Mouse (Mus musculus): ENCODE data around the gene Smim4. TPM values are rescaled to one million over a fixed set of nuclear protein-coding genes. Genes with fewer than 3 reads are reported as not detected.

Smim4 gene
- polyA plus RNA-seq, 1 experiment from 2014 or later = 210 TPM

GRCm38 (mm10) chr14:31081147-31081546, 47.6 kb downstream of the Smim4 start:
- H3K27me3 ChIP-seq (ENCODE audit: insufficient read depth, low read length) = no peaks in the 10 kb centered on the region
- no peak for TF ChIP-seq CTCF (IDR thresholded peaks at IDR 0.05; ENCODE audit: low read depth)
- no peak overlapping the region for H3K27ac ChIP-seq
- no peak overlapping the region for H3K9ac ChIP-seq (ENCODE audit: low read depth, low read length)
- H3K36me3 ChIP-seq (ENCODE audit: insufficient read depth, low read length) = peaks cover 43% of the 10 kb centered on the region
- ATAC-seq (replicated peaks; ENCODE audit: low FRiP score, low read depth) (no peak), DNase-seq (ENCODE audit: low spot score) (no peak)
- no peaks in the 10 kb centered on the region for H3K9me3 ChIP-seq (replicated peaks; ENCODE audit: low read length)
- H3K4me3 ChIP-seq (replicated peaks; ENCODE audit: low read depth, low read length) = no peak overlapping the region
- H3K4me2 ChIP-seq (ENCODE audit: low read length) = no peak overlapping the region
- no peaks in the 10 kb centered on the region for H3K4me1 ChIP-seq (replicated peaks; ENCODE audit: insufficient read depth, low read length)

GRCm38 (mm10) chr14:31079313-31080028, 49.3 kb downstream of the Smim4 start:
- Histone ChIP-seq H3K4me2 (ENCODE audit: low read length) (no peak overlapping the region), H3K27ac (no peak overlapping the region), H3K9ac (ENCODE audit: low read depth, low read length) (no peak overlapping the region), H3K4me1 (replicated peaks; ENCODE audit: insufficient read depth, low read length) (no peaks in the 10 kb centered on the region), H3K27me3 (ENCODE audit: insufficient read depth, low read length) (no peaks in the 10 kb centered on the region), H3K9me3 (replicated peaks; ENCODE audit: low read length) (no peaks in the 10 kb centered on the region), H3K36me3 (ENCODE audit: insufficient read depth, low read length) (peaks cover 50% of the 10 kb centered on the region), H3K4me3 (replicated peaks; ENCODE audit: low read depth, low read length) (no peak overlapping the region)
- TF ChIP-seq CTCF (IDR thresholded peaks at IDR 0.05; ENCODE audit: low read depth) = no peak
- WGBS = 88% methylated on average over 3 of the region's 3 CpGs
- ATAC-seq (replicated peaks; ENCODE audit: low FRiP score, low read depth) (no peak), DNase-seq (ENCODE audit: low spot score) (no peak)

- H3K4me1 ChIP-seq (replicated peaks; ENCODE audit: insufficient read depth, low read length) = no peaks in the 10 kb centered on the region
- WGBS = 96% methylated on average over 3 of the region's 3 CpGs
- no peak overlapping the region for H3K27ac ChIP-seq
- no peaks in the 10 kb centered on the region for H3K27me3 ChIP-seq (ENCODE audit: insufficient read depth, low read length)
- H3K36me3 ChIP-seq (ENCODE audit: insufficient read depth, low read length) = peaks cover 57% of the 10 kb centered on the region
- H3K9me3 ChIP-seq (replicated peaks; ENCODE audit: low read length) = no peaks in the 10 kb centered on the region
- H3K9ac ChIP-seq (ENCODE audit: low read depth, low read length) = no peak overlapping the region
- no peak for TF ChIP-seq CTCF (IDR thresholded peaks at IDR 0.05; ENCODE audit: low read depth)
- no peak overlapping the region for H3K4me3 ChIP-seq (replicated peaks; ENCODE audit: low read depth, low read length)
- ATAC-seq (replicated peaks; ENCODE audit: low FRiP score, low read depth) = no peak
- H3K4me2 ChIP-seq (ENCODE audit: low read length) = no peak overlapping the region
- no peak for DNase-seq (ENCODE audit: low spot score)
Measured at GRCm38 (mm10) chr14:31078597-31079208, 50.1 kb downstream of the Smim4 start.

DNA sequence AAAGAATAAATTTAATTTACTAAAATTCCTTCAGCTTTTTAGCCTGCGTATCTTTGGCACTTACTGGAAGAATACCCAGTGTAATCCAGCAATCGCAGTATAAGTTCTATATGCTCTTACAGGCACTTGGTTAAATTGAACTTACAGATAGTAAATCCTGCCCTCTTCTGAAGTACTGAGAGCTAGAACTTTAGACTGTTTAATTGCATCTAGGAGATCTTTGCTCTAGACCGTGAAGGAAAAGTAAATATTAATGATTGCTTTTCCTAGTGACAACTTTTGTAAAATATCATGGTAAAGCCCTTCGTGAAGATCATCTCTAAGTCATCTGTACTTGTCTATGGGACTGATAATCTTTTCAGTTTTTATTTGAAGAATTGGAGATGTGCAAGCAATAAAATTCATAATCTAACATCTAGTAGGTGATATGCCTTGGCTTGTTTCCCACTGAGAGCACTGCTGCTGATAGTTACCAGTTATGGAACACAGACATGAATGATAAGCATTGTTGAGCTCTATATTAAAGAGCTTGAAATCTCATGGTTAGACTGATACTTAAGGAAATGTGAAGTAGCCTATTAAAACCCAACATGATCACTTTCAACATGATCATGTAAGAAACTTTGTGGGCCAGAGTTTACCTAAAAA, 59.5 kb downstream of the Smim4 start:
- DNase-seq (ENCODE audit: low spot score) (no peak), ATAC-seq (replicated peaks; ENCODE audit: low FRiP score, low read depth) (no peak)
- H3K27ac ChIP-seq = no peak overlapping the region
- H3K9me3 ChIP-seq (replicated peaks; ENCODE audit: low read length) = no peaks in the 10 kb centered on the region
- no peak overlapping the region for H3K4me3 ChIP-seq (replicated peaks; ENCODE audit: low read depth, low read length)
- WGBS = 91% methylated on average over 4 of the region's 4 CpGs
- H3K27me3 ChIP-seq (ENCODE audit: insufficient read depth, low read length) = no peaks in the 10 kb centered on the region
- peaks cover 39% of the 10 kb centered on the region for H3K36me3 ChIP-seq (ENCODE audit: insufficient read depth, low read length)
- H3K9ac ChIP-seq (ENCODE audit: low read depth, low read length) = no peak overlapping the region
- TF ChIP-seq CTCF (IDR thresholded peaks at IDR 0.05; ENCODE audit: low read depth) = no peak
- no peaks in the 10 kb centered on the region for H3K4me1 ChIP-seq (replicated peaks; ENCODE audit: insufficient read depth, low read length)
- H3K4me2 ChIP-seq (ENCODE audit: low read length) = no peak overlapping the region

- WGBS = 74% methylated on average over 1 of the region's 1 CpGs
- H3K4me2 ChIP-seq (ENCODE audit: low read length) = no peak overlapping the region
- DNase-seq (ENCODE audit: low spot score) = peak; percentile 37
- no peaks in the 10 kb centered on the region for H3K9me3 ChIP-seq (replicated peaks; ENCODE audit: low read length)
- peak; percentile 64 for TF ChIP-seq CTCF (IDR thresholded peaks at IDR 0.05; ENCODE audit: low read depth)
- no peaks in the 10 kb centered on the region for H3K4me1 ChIP-seq (replicated peaks; ENCODE audit: insufficient read depth, low read length)
- no peak overlapping the region for H3K9ac ChIP-seq (ENCODE audit: low read depth, low read length)
- no peak overlapping the region for H3K27ac ChIP-seq
- no peaks in the 10 kb centered on the region for H3K27me3 ChIP-seq (ENCODE audit: insufficient read depth, low read length)
- H3K4me3 ChIP-seq (replicated peaks; ENCODE audit: low read depth, low read length) = no peak overlapping the region
- peaks cover 47% of the 10 kb centered on the region; the same call in 1 of the 2 replicates for H3K36me3 ChIP-seq (ENCODE audit: insufficient read depth, low read length)
- ATAC-seq (replicated peaks; ENCODE audit: low FRiP score, low read depth) = no peak
Measured at GRCm38 (mm10) chr14:31062277-31062676, 66.5 kb downstream of the Smim4 start.

- no peak overlapping the region for H3K9ac ChIP-seq (ENCODE audit: low read depth, low read length)
- TF ChIP-seq CTCF (IDR thresholded peaks at IDR 0.05; ENCODE audit: low read depth) = no peak
- no peak overlapping the region for H3K4me3 ChIP-seq (replicated peaks; ENCODE audit: low read depth, low read length)
- H3K27me3 ChIP-seq (ENCODE audit: insufficient read depth, low read length) = no peaks in the 10 kb centered on the region
- H3K4me2 ChIP-seq (ENCODE audit: low read length) = no peak overlapping the region
- no peak for DNase-seq (ENCODE audit: low spot score)
- no peak overlapping the region for H3K27ac ChIP-seq
- WGBS = 100% methylated on average over 1 of the region's 1 CpGs
- peaks cover 50% of the 10 kb centered on the region for H3K36me3 ChIP-seq (ENCODE audit: insufficient read depth, low read length)
- no peaks in the 10 kb centered on the region for H3K4me1 ChIP-seq (replicated peaks; ENCODE audit: insufficient read depth, low read length)
- no peaks in the 10 kb centered on the region for H3K9me3 ChIP-seq (replicated peaks; ENCODE audit: low read length)
- ATAC-seq (replicated peaks; ENCODE audit: low FRiP score, low read depth) = no peak
Measured at GRCm38 (mm10) chr14:31045817-31046216, 82.9 kb downstream of the Smim4 start.
